Mouse (Mus musculus) MEL (cell line): Measurements from ENCODE around the gene Art3.

Source experiments
- EP300 ChIP-seq, 2 experiments: IDR thresholded peaks; 2 replicates each; pipeline ENCODE4 v1.6.1; 2011; ENCODE audit warnings: improper control_type of control experiment in 2 of 2, low read length in 2 of 2, low read depth in 1 of 2, mild to moderate bottlenecking in 1 of 2
- USF1 ChIP-seq: IDR thresholded peaks from 2 replicates; pipeline ENCODE4 v1.6.1; 2014; ENCODE audit warnings: low read depth, mild to moderate bottlenecking, inconsistent platforms, low read length, improper control_type of control experiment, moderate library complexity

DNA sequence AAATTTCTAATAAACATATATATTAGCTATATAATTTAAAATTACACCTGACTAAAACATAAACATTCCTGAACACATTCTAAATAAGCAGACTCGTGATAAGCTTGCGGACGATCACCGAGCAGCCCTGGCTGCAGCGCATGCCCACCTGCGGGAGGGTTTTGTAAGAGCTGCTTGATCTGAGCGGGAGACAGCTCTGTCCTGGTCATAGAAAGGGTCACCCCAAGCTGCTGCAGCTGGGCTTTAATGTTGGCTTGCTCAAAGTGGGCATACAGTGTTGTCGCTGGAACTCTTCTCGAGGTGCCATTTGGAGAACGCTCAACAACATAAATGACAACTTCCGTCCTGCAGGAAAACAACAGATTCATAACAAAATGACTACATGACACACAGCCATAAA, 92.5 kb downstream of the Art3 start:
- TF ChIP-seq USF1 (no peak), EP300 (IDR thresholded peaks at IDR 0.05; ENCODE audit: low read depth in 1 of 2, low read length in 2 of 2) (no peak)
